Mouse (Mus musculus) testis, adult 2 months (tissue): Measurements from ENCODE around the gene Lrrc18.

ENCODE experiments used
- CTCF ChIP-seq: fragments of 200-500 bp; IDR thresholded peaks from 2 replicates; pipeline ENCODE4 v1.5.1; 2012; ENCODE audit warnings: low read depth, mild to moderate bottlenecking, inconsistent platforms, low read length, moderate library complexity; ENCODE audit not compliant: control insufficient read depth, insufficient read depth, insufficient replicate concordance
- POLR2A ChIP-seq: fragments of 200-500 bp; IDR thresholded peaks from 2 replicates; pipeline ENCODE4 v1.6.1; 2012; ENCODE audit warnings: low read depth, mild to moderate bottlenecking, inconsistent platforms, low read length, moderate library complexity; ENCODE audit not compliant: control insufficient read depth

- TF ChIP-seq POLR2A (no peak), CTCF (no peak)
Measured at GRCm38 (mm10) chr14:32947512-32947911, 43.7 kb upstream of the Lrrc18 start.
